In genomic region chr11:64397612-64398011, GRCm38 (mm10) we compare ENCODE assay signal across 30 mouse cellular contexts. TPM values are rescaled to one million over a fixed set of nuclear protein-coding genes. Genes with fewer than 3 reads are reported as not detected.
"Had no signal": no experiment of that assay in that cellular context is flagged by ENCODE, and none has a peak within 500 bp of the region (broad histone marks: within the 10 kb centered on the region; RNA-seq: fewer than 3 reads in every experiment).

No protein-coding gene starts in this region.

- DNase-seq: cerebellum, adult 18-20 months; cerebellum, adult 2 months; cerebellum, adult 8-10 months; cerebellum, adult 9-10 months; cerebellum, adult 9-11 months; cerebellum, postnatal 10 days; cerebellum, postnatal 14 days; cerebellum, postnatal 25 days; cerebellum, postnatal 36 days; embryo, embryonic 11 days; forebrain, postnatal 0 days; gastrocnemius, adult 2 months; gastrocnemius, postnatal 10 days; gastrocnemius, postnatal 14 days; gastrocnemius, postnatal 25 days; gastrocnemius, postnatal 36 days; heart, adult 11 months had no signal

- H3K9me3 ChIP-seq: embryonic facial prominence, embryonic 10.5 days; embryonic facial prominence, embryonic 12.5 days; embryonic facial prominence, embryonic 15.5 days; forebrain, embryonic 10.5 days; forebrain, embryonic 12.5 days; forebrain, embryonic 13.5 days; forebrain, embryonic 15.5 days had no signal

- H3K9ac ChIP-seq: embryonic facial prominence, embryonic 12.5 days; embryonic facial prominence, embryonic 13.5 days; embryonic facial prominence, embryonic 15.5 days; forebrain, embryonic 12.5 days; forebrain, embryonic 13.5 days; forebrain, embryonic 15.5 days; forebrain, postnatal 0 days had no signal

- H3K27me3 ChIP-seq: embryonic facial prominence, embryonic 12.5 days; embryonic facial prominence, embryonic 13.5 days; embryonic facial prominence, embryonic 15.5 days; forebrain, embryonic 12.5 days; forebrain, embryonic 13.5 days; forebrain, embryonic 15.5 days had no signal

- H3K27ac ChIP-seq: embryonic facial prominence, embryonic 10.5 days; embryonic facial prominence, embryonic 12.5 days; embryonic facial prominence, embryonic 13.5 days; embryonic facial prominence, embryonic 15.5 days; gastrocnemius, adult 2 months had no signal

- H3K36me3 ChIP-seq: embryonic facial prominence, embryonic 10.5 days; embryonic facial prominence, embryonic 12.5 days; embryonic facial prominence, embryonic 13.5 days; embryonic facial prominence, embryonic 15.5 days; forebrain, embryonic 10.5 days; forebrain, embryonic 12.5 days; forebrain, embryonic 15.5 days had no signal

- H3K4me3 ChIP-seq: embryonic facial prominence, embryonic 10.5 days; embryonic facial prominence, embryonic 12.5 days; embryonic facial prominence, embryonic 13.5 days; embryonic facial prominence, embryonic 15.5 days; erythroblast, embryonic 14.5 days; forebrain, embryonic 10.5 days; forebrain, embryonic 12.5 days; forebrain, embryonic 13.5 days; forebrain, embryonic 15.5 days; gastrocnemius, adult 2 months had no signal

- H3K4me2 ChIP-seq: embryonic facial prominence, embryonic 12.5 days; embryonic facial prominence, embryonic 13.5 days; embryonic facial prominence, embryonic 15.5 days; forebrain, embryonic 12.5 days; forebrain, embryonic 13.5 days; forebrain, embryonic 15.5 days had no signal

RNA-seq across cellular contexts. Expression of gene Hs3st3a1, which starts 37.5 kb away (rescaled TPM):
- total RNA-seq: common myeloid progenitor, adult 5-6 weeks; granulocyte monocyte progenitor cell, adult 5-6 weeks had no signal
- polyA plus RNA-seq: erythroblast, embryonic 14.5 days had no signal

RNA-seq across cellular contexts. Expression of gene F930015N05Rik, which starts 38.8 kb away (rescaled TPM):
- total RNA-seq: common myeloid progenitor, adult 5-6 weeks; forebrain, postnatal 0 days; gastrocnemius, adult 18-20 months; gastrocnemius, adult 2 months; gastrocnemius, adult 8-10 months; gastrocnemius, postnatal 14 days; gastrocnemius, postnatal 25 days; gastrocnemius, postnatal 36 days; granulocyte monocyte progenitor cell, adult 5-6 weeks had no signal
- polyA plus RNA-seq: erythroblast, embryonic 14.5 days had no signal
